Mouse (Mus musculus): Measurements from ENCODE around the gene A630010A05Rik.
"Not testable (repeated sequence)": the region's sequence is repeated elsewhere in the genome, so short reads cannot be mapped to it uniquely, and the experiment has no call there.

A630010A05Rik gene

GRCm38 (mm10) chr16:14562017-14562416 lies at the start of gene A630010A05Rik:
Gene A630010A05Rik (plus strand): TSS chr16:14562317.
- no peak for DNase-seq (ENCODE audit: low spot score)

DNA sequence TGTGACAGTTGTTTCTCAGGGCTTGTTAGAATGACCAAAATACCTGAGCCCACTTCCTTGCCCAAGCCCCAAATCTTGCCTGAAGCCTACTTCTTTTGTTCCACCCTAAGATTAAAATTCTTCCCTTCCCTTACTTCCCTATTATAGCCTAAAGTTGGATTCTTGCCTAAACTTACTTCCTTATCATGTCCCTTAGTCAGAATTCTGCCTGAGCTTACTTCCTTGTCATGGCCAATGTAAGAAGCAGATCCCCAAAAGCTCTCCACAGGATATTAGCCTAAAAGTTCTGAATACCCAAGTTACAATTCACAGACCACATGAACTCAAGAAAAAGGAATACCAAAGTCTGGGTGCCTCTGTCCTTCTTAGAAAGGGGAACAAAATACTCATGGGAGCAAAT lies 26.4 kb upstream of the A630010A05Rik start:
- DNase-seq (ENCODE audit: low spot score): no peak

DNA sequence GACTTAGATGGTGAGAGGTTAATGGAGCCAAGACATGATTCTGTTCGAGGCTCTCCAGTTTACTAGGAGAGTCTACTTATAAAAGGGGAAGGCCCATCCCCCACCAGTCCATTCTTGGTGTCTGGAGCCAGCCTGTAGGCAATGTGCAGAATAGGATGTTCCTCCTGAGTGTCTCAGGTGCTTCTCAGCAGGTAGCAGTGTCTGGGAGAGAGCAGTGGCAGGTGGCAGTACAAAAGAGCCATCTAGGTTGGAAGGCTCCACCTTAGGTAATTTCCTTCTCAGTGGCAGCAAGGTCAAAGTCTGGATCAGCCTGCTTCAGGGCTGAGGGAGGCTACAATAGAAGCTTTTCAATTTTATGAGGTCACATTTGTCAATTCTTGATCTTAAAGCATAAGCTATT lies 4.9 kb upstream of the A630010A05Rik start:
- not testable (repeated sequence) for DNase-seq (ENCODE audit: low spot score)
